Mouse (Mus musculus) CH12.LX (cell line): ENCODE data around the gene Ext2.

Experiments
- CHD1 ChIP-seq: IDR thresholded peaks from 2 replicates; pipeline ENCODE4 v1.6.1; 2012; ENCODE audit warnings: low read depth, low read length, improper control_type of control experiment, inconsistent platforms
- ETS1 ChIP-seq: conservative IDR thresholded peaks from 2 replicates; pipeline ENCODE4 v1.6.1; 2012; ENCODE audit warnings: low read depth, mild to moderate bottlenecking, inconsistent platforms, low read length, improper control_type of control experiment, moderate library complexity
- KAT2A ChIP-seq: IDR thresholded peaks from 2 replicates; pipeline ENCODE4 v1.6.1; 2012; ENCODE audit warnings: low read length, improper control_type of control experiment, inconsistent platforms; ENCODE audit not compliant: insufficient replicate concordance
- MYC ChIP-seq: IDR thresholded peaks from 2 replicates; pipeline ENCODE4 v1.6.1; 2011; ENCODE audit warnings: low read depth, mild to moderate bottlenecking, improper control_type of control experiment, low read length
- POLR2A ChIP-seq: IDR thresholded peaks from 2 replicates; pipeline ENCODE4 v1.6.1; 2011; ENCODE audit warnings: low read depth, mild to moderate bottlenecking, improper control_type of control experiment, low read length
- RAD21 ChIP-seq: IDR thresholded peaks from 2 replicates; pipeline ENCODE4 v1.6.1; 2011; ENCODE audit warnings: low read depth, mild to moderate bottlenecking, low read length, improper control_type of control experiment, moderate library complexity
- ZNF384 ChIP-seq: IDR thresholded peaks from 2 replicates; pipeline ENCODE4 v1.6.1; 2012; ENCODE audit warnings: low read depth, low read length, improper control_type of control experiment, inconsistent platforms

DNA sequence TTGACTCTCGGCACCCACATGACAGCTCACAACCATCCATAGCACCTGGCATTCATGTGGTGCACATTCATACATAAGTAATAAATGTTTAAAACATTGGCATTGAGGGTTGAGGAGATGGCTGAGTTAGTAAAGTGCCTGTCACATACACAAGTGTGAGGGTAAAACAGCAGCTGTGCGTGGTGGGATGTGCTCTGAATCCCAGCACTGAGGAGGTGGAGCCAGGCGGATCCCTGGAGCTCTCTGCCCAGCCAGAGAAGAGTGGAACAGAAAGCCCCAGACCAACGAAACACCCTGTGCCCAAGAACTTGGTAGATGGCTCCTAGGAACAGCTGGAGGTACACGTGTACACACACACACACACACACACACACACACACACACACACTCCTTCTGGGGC lies 156.9 kb downstream of the Ext2 start:
- TF ChIP-seq KAT2A (no peak), ZNF384 (no peak), MYC (no peak), POLR2A (no peak), CHD1 (no peak), RAD21 (no peak), ETS1 (no peak)
